Mouse (Mus musculus) thymus, adult 2 months (tissue): ENCODE results near the gene Pgpep1l.

Experiments
- CTCF ChIP-seq: fragments of 200-500 bp; IDR thresholded peaks from 2 replicates; pipeline ENCODE4 v1.5.1; 2012; ENCODE audit warnings: mild to moderate bottlenecking, control low read depth, low read length, moderate library complexity, borderline replicate concordance; ENCODE audit not compliant: control insufficient read depth, poor library complexity, insufficient read depth; ENCODE audit errors: extremely low read depth
- POLR2A ChIP-seq: fragments of 200-500 bp; IDR thresholded peaks from 2 replicates; pipeline ENCODE4 v1.6.1; 2012; ENCODE audit warnings: mild to moderate bottlenecking, low read length, control low read depth, moderate library complexity; ENCODE audit not compliant: control insufficient read depth, poor library complexity, insufficient read depth; ENCODE audit errors: extremely low read depth

DNA sequence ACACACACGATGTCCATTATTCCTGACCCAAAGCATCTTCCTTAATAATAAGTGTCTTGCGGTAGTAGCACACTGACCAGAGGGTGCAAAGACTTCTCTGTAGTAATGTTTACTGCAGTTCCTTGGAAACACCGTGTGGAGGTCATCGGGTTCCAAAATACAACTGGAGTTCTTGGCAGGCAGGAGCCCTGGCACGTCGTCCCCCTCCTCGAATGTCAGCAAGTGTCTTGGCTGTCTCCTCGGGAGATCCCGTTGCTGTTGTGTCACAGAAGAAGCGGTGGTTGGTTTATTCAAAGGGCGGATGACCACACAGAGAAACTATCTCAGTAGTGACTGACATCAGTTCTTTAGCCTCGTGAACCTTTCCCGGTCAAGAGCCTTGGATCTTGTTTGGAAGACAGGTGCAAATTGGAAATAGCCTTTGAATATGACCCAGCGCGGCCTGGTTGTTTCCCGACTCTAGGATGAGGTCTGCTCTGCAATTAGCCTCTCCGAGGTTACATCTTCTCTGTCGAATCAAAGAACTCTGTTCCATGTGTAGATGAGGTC lies 48.4 kb downstream of the Pgpep1l start:
- no peak for TF ChIP-seq CTCF
- TF ChIP-seq POLR2A = no peak
